Mouse (Mus musculus) frontal cortex, postnatal 36 days (tissue): ENCODE results near the gene Sbk2.

Experiments used
- DNase-seq, 2 experiments: peaks; one replicate each; pipeline ENCODE4 v3.0.0; 2022; ENCODE audit warnings: low spot score in 2 of 2

The Sbk2 gene

GRCm38 (mm10) chr7:4895186-4895585 is 69.0 kb downstream of the Sbk2 start:
- DNase-seq: no peak
